Mouse (Mus musculus): ENCODE results near the gene Phlda3.

Phlda3 gene

GRCm38 (mm10) chr1:135794216-135795134 is 28.6 kb downstream of the Phlda3 start:
- no peak for DNase-seq

GRCm38 (mm10) chr1:135798492-135798891 is 32.6 kb downstream of the Phlda3 start:
- DNase-seq = no peak

GRCm38 (mm10) chr1:135799109-135799627 is 33.2 kb downstream of the Phlda3 start:
- DNase-seq = no peak

DNA sequence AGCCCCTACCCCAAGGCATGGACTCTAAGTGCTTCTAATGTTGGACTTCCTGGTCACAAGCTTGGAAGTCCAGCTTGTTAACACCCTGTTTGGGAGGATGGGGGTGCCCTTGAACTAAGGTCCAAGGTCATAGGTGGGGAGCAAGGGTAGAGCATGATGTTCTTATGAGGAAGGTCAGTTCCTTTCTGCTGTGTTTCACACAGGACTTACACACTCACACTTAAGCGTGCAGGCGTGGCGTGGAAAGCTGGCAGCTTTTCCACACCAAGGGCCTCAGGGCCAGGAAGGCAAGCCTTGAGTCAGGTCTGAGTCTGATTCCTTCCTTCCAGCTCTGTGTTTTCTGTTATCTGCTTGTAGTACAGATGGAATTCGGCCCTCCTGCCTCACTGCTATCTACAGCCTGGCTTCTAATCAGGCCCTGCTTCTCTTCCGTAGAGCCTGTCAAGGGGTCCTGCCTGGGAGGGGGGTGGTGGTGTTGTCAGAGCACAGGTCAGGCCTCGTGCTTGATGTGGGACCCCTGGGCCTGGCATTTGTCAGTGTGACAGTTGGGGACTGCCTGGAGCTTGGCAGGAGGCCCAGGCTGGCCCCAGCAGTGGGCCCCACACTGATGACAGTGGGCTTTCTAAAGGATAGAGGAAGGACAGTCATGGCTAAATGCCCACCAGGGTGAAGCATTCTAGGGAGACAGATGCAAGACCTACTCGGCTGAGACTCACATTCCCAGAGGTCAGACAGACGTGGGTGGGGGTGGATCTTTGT is 34.5 kb downstream of the Phlda3 start:
- DNase-seq = no peak

DNA sequence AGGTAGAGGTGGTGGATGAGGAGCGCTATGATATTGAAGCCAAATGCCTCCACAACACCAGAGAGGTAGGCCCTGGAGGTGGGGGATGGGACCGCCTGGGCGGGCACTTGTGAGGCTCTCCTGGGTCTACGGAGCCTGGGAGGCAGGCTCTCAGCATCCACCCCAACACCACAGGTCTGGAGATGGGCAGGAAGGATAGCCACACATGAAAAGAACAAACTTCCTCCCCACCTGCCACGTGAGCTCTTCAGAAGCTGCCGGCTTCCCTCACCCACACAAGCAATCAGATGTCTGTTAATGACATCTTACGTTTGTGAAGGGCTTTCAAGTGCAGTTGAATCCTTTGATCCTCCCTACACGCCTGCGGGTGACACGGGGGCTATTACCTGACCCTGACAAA is 41.6 kb downstream of the Phlda3 start:
- no peak for DNase-seq

- DNase-seq = no peak
Measured at GRCm38 (mm10) chr1:135810180-135810579, 44.3 kb downstream of the Phlda3 start.

- DNase-seq = peak; percentile 63
Measured at GRCm38 (mm10) chr1:135811016-135811646, 45.2 kb downstream of the Phlda3 start.

DNA sequence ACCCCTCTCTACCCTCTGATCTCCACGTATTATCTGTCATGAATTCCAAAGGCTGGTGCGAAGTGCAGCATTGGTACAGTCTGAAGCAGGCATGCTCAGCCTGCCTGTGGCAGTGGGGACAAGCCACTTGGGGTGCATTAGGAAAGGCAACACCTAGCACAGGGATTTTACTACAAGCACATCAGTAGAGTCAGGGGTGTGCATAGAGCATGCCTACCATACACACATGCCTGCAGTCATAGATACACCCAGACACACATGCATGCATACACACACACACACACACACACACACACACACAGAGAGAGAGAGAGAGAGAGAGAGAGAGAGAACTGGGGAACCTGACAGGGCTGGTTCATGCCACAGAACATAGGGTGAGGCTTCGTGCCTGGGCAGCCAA is 46.3 kb downstream of the Phlda3 start:
- DNase-seq = no peak

GRCm38 (mm10) chr1:135812618-135813017 is 46.7 kb downstream of the Phlda3 start:
- DNase-seq = no peak

DNA sequence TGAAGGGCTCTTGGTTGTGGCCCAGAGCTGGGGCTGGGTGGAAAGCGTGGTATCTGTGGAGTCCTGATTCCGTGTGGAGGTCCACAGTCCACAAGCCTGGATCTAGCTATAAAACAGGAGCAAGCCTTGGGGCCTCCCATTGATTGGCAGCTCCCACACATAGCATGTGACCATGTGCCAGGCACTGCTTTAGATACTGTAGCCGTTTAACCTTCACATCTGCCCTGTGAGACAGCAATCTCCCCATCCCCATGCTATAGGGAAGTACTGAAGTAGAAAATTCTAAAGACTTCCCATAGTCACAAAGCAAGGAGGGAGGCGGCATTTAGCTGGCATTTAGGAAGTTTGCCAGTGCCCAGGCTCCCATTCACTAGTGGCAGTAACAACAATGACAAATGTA is 47.2 kb downstream of the Phlda3 start:
- no peak for DNase-seq

- DNase-seq = no peak
Measured at GRCm38 (mm10) chr1:135813687-135814395, 47.9 kb downstream of the Phlda3 start.

DNA sequence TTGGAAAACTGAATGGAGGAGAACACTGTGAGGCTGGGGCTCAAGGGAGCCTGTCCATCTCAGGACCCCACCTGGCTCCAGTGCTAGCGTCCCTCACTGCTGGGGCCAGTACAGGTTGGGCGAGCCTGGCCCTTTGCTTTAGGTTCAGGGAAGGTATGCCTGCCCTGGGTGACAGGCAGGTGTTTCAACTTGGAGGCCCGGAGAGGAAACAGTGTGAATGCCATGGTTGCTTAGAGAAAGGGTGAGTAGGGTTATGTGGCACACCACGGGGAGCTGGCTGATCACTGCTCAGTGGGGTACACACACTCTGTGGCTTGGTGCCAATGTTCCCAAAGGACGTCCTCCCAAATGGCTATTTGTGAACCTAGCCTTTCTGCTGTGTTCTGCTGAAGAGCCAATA is 48.6 kb downstream of the Phlda3 start:
- no peak for DNase-seq

GRCm38 (mm10) chr1:135817595-135817994 is 51.7 kb downstream of the Phlda3 start:
- no peak for DNase-seq

GRCm38 (mm10) chr1:135818481-135819086 is 52.7 kb downstream of the Phlda3 start, which contains the start of gene Lad1:
Gene Lad1, plus strand, starts transcription at chr1:135818598.
- DNase-seq = peak; percentile 31
